Comparison of ENCODE assay signal across 9 mouse cellular contexts in the genomic region with DNA sequence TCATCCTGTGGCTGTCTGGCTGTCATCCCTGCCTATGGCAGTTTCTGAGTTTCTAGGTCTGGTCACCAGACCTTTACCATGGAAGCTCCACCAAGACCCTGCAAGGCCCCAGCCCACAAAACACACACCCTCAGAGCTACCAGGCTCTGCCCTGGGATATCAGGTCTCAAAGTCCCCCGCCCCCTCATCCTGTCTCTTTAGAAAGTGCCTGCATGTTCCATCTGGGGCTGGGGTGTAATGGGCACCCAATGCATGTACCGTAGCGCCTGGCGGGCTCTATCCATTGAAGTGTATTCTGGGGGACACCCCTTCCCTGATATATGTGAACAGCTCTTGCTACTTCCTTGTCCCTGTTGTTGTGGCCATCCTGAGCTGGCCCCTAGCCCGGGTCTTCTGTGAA. TPM values are rescaled to one million over a fixed set of nuclear protein-coding genes. Genes with fewer than 3 reads are reported as not detected.
DNase-seq lines count a peak whose midpoint lies in the region; ATAC-seq and TF ChIP-seq lines count a peak whose summit lies in the region.
"Had no signal": no experiment of that assay in that cellular context is flagged by ENCODE, and none has a peak within 500 bp of the region (broad histone marks: within the 10 kb centered on the region; RNA-seq: fewer than 3 reads in every experiment).

No protein-coding gene starts in this region.

- H3K4me2 ChIP-seq in kidney, postnatal 0 days (ENCODE audit: low read length), result no peak overlapping the region
- no peak overlapping the region for H3K4me2 ChIP-seq in embryonic facial prominence, embryonic 13.5 days
- H3K4me2 ChIP-seq in hindbrain, embryonic 16.5 days (ENCODE audit: low read length), result no peak overlapping the region
- H3K4me2 ChIP-seq in neural tube, embryonic 11.5 days (ENCODE audit: low read depth), result no peak overlapping the region
- no peak overlapping the region for H3K4me2 ChIP-seq in liver, embryonic 12.5 days

- H3K27ac ChIP-seq in kidney, postnatal 0 days, result peak overlapping the region; percentile 81; the same call in 1 of the 2 replicates
- peak overlapping the region; percentile 64; the same call in 1 of the 2 replicates for H3K27ac ChIP-seq in embryonic facial prominence, embryonic 13.5 days
- H3K27ac ChIP-seq in hindbrain, embryonic 16.5 days (ENCODE audit: low read depth, low read length), result peak overlapping the region; percentile 83
- H3K27ac ChIP-seq in neural tube, embryonic 11.5 days (ENCODE audit: low read depth, low read length), result peak overlapping the region; percentile 92
- H3K27ac ChIP-seq in liver, embryonic 12.5 days, result no peak overlapping the region

- H3K9ac ChIP-seq in kidney, postnatal 0 days (ENCODE audit: low read depth, low read length), result no peak overlapping the region
- H3K9ac ChIP-seq in embryonic facial prominence, embryonic 13.5 days, result no peak overlapping the region
- peak overlapping the region; percentile 27; the same call in 1 of the 2 replicates for H3K9ac ChIP-seq in hindbrain, embryonic 16.5 days (ENCODE audit: low read depth, low read length)
- peak overlapping the region; percentile 45 for H3K9ac ChIP-seq in neural tube, embryonic 11.5 days (ENCODE audit: low read length)
- no peak overlapping the region for H3K9ac ChIP-seq in liver, embryonic 12.5 days

- no peaks in the 10 kb centered on the region for H3K9me3 ChIP-seq in kidney, postnatal 0 days (replicated peaks; ENCODE audit: low read length)
- H3K9me3 ChIP-seq in embryonic facial prominence, embryonic 13.5 days, result no peaks in the 10 kb centered on the region
- no peaks in the 10 kb centered on the region for H3K9me3 ChIP-seq in hindbrain, embryonic 16.5 days (ENCODE audit: control insufficient read depth, low read length)
- H3K9me3 ChIP-seq in neural tube, embryonic 11.5 days (ENCODE audit: control insufficient read depth, low read length), result no peaks in the 10 kb centered on the region
- H3K9me3 ChIP-seq in liver, embryonic 12.5 days (replicated peaks), result no peaks in the 10 kb centered on the region

- no peaks in the 10 kb centered on the region for H3K36me3 ChIP-seq in kidney, postnatal 0 days (ENCODE audit: insufficient read depth, low read length)
- no peaks in the 10 kb centered on the region for H3K36me3 ChIP-seq in embryonic facial prominence, embryonic 13.5 days
- H3K36me3 ChIP-seq in hindbrain, embryonic 16.5 days (ENCODE audit: control insufficient read depth, insufficient read depth, low read length), result no peaks in the 10 kb centered on the region
- no peaks in the 10 kb centered on the region for H3K36me3 ChIP-seq in neural tube, embryonic 11.5 days (ENCODE audit: control insufficient read depth, insufficient read depth, low read length)
- no peaks in the 10 kb centered on the region for H3K36me3 ChIP-seq in liver, embryonic 12.5 days

- TF ChIP-seq CTCF in kidney, postnatal 0 days (IDR thresholded peaks at IDR 0.05; ENCODE audit: low read depth), result no peak

- H3K4me3 ChIP-seq in kidney, postnatal 0 days (replicated peaks; ENCODE audit: low read depth, low read length), result no peak overlapping the region
- H3K4me3 ChIP-seq in embryonic facial prominence, embryonic 13.5 days, result no peak overlapping the region
- H3K4me3 ChIP-seq in hindbrain, embryonic 16.5 days (ENCODE audit: low read length), result no peak overlapping the region
- no peak overlapping the region for H3K4me3 ChIP-seq in neural tube, embryonic 11.5 days (ENCODE audit: low read depth, low read length)
- no peak overlapping the region for H3K4me3 ChIP-seq in liver, embryonic 12.5 days

- peaks cover 41% of the 10 kb centered on the region for H3K4me1 ChIP-seq in kidney, postnatal 0 days (replicated peaks; ENCODE audit: insufficient read depth, low read length)
- H3K4me1 ChIP-seq in embryonic facial prominence, embryonic 13.5 days, result peaks cover 39% of the 10 kb centered on the region
- peaks cover 58% of the 10 kb centered on the region for H3K4me1 ChIP-seq in hindbrain, embryonic 16.5 days (ENCODE audit: control insufficient read depth, insufficient read depth, low read depth, low read length)
- peaks cover 56% of the 10 kb centered on the region for H3K4me1 ChIP-seq in neural tube, embryonic 11.5 days (ENCODE audit: control insufficient read depth, insufficient read depth, low read length)
- peaks cover 40% of the 10 kb centered on the region for H3K4me1 ChIP-seq in liver, embryonic 12.5 days

- peak; percentile 31 for DNase-seq in kidney, postnatal 0 days (ENCODE audit: low spot score)
- no peak for DNase-seq in kidney, postnatal 14 days
- DNase-seq in neural tube, embryonic 11.5 days (ENCODE audit: low spot score), result no peak
- DNase-seq in natural killer cell, adult 2 months (ENCODE audit: low spot score in 2 of 2), result no peak
- DNase-seq: adrenal gland, postnatal 10 days had no signal

- no peak for ATAC-seq in kidney, postnatal 0 days (replicated peaks; ENCODE audit: low FRiP score, low read depth)
- no peak for ATAC-seq in embryonic facial prominence, embryonic 13.5 days (ENCODE audit: insufficient number of reproducible peaks, insufficient read depth, low FRiP score, low TSS enrichment, low read depth)
- ATAC-seq in hindbrain, embryonic 16.5 days, result no peak
- ATAC-seq in neural tube, embryonic 11.5 days (ENCODE audit: insufficient read depth, low FRiP score, low TSS enrichment), result no peak
- ATAC-seq in liver, embryonic 12.5 days, result no peak
- ATAC-seq in frontal cortex, adult (ENCODE audit: low TSS enrichment), result no peak

- H3K27me3 ChIP-seq in kidney, postnatal 0 days (ENCODE audit: insufficient read depth, low read length), result no peaks in the 10 kb centered on the region
- no peaks in the 10 kb centered on the region for H3K27me3 ChIP-seq in embryonic facial prominence, embryonic 13.5 days
- no peaks in the 10 kb centered on the region for H3K27me3 ChIP-seq in hindbrain, embryonic 16.5 days (replicated peaks; ENCODE audit: control insufficient read depth, insufficient read depth, low read length)
- no peaks in the 10 kb centered on the region for H3K27me3 ChIP-seq in neural tube, embryonic 11.5 days (ENCODE audit: control insufficient read depth, insufficient read depth, low read length)
- peaks cover 8% of the 10 kb centered on the region; the same call in 1 of the 2 replicates for H3K27me3 ChIP-seq in liver, embryonic 12.5 days (replicated peaks)

- WGBS in kidney, postnatal 0 days, result 78% methylated on average over 5 of the region's 5 CpGs
- 83% methylated on average over 5 of the region's 5 CpGs for WGBS in embryonic facial prominence, embryonic 13.5 days
- 55% methylated on average over 5 of the region's 5 CpGs for WGBS in hindbrain, embryonic 16.5 days
- WGBS in neural tube, embryonic 11.5 days, result 64% methylated on average over 5 of the region's 5 CpGs
- 76% methylated on average over 5 of the region's 5 CpGs for WGBS in liver, embryonic 12.5 days (ENCODE audit: insufficient replicate concordance)

RNA-seq across cellular contexts. Expression of a gene that starts 15.0 kb away (rescaled TPM):
- polyA plus RNA-seq in kidney, postnatal 0 days (2015; fragmentation: Nextera tagmentation; extraction: Ambion mirVana), result 6.3 and 6.8 TPM in 2 replicates
- polyA plus RNA-seq in embryonic facial prominence, embryonic 13.5 days (2015; fragmentation: Nextera tagmentation; extraction: Ambion mirVana), result 12.5 and 13.7 TPM in 2 replicates
- 8.8 and 11.1 TPM in 2 replicates for polyA plus RNA-seq in hindbrain, embryonic 16.5 days (2015; fragmentation: Nextera tagmentation; extraction: Ambion mirVana)
- polyA plus RNA-seq in neural tube, embryonic 11.5 days (2014; fragmentation: Nextera tagmentation; extraction: Ambion mirVana), result 5.8 and 6.6 TPM in 2 replicates
- 19.4 and 20.9 TPM in 2 replicates for polyA plus RNA-seq in liver, embryonic 12.5 days (2016; fragmentation: Nextera tagmentation; extraction: Ambion mirVana)

RNA-seq across cellular contexts. Expression of a gene that starts 20.2 kb away (rescaled TPM):
- polyA plus RNA-seq in kidney, postnatal 0 days (2015; fragmentation: Nextera tagmentation; extraction: Ambion mirVana), result 45.7 and 48.9 TPM in 2 replicates
- 64.5 and 67.3 TPM in 2 replicates for polyA plus RNA-seq in embryonic facial prominence, embryonic 13.5 days (2015; fragmentation: Nextera tagmentation; extraction: Ambion mirVana)
- polyA plus RNA-seq in hindbrain, embryonic 16.5 days (2015; fragmentation: Nextera tagmentation; extraction: Ambion mirVana), result 65.3 and 65.7 TPM in 2 replicates
- 58.8 and 60.0 TPM in 2 replicates for polyA plus RNA-seq in neural tube, embryonic 11.5 days (2014; fragmentation: Nextera tagmentation; extraction: Ambion mirVana)
- 28.4 and 28.5 TPM in 2 replicates for polyA plus RNA-seq in liver, embryonic 12.5 days (2016; fragmentation: Nextera tagmentation; extraction: Ambion mirVana)

RNA-seq across cellular contexts. Expression of a gene that starts 20.2 kb away (rescaled TPM):
- polyA plus RNA-seq in kidney, postnatal 0 days (2015; fragmentation: Nextera tagmentation; extraction: Ambion mirVana), result 57.8 and 61.4 TPM in 2 replicates
- polyA plus RNA-seq in embryonic facial prominence, embryonic 13.5 days (2015; fragmentation: Nextera tagmentation; extraction: Ambion mirVana), result 57.1 and 66.0 TPM in 2 replicates
- polyA plus RNA-seq in hindbrain, embryonic 16.5 days (2015; fragmentation: Nextera tagmentation; extraction: Ambion mirVana), result 52.9 and 54.7 TPM in 2 replicates
- polyA plus RNA-seq in neural tube, embryonic 11.5 days (2014; fragmentation: Nextera tagmentation; extraction: Ambion mirVana), result 53.1 and 53.4 TPM in 2 replicates
- 36.3 and 36.5 TPM in 2 replicates for polyA plus RNA-seq in liver, embryonic 12.5 days (2016; fragmentation: Nextera tagmentation; extraction: Ambion mirVana)

RNA-seq across cellular contexts. Expression of a gene that starts 20.8 kb away (rescaled TPM):
- polyA plus RNA-seq in kidney, postnatal 0 days (2015; fragmentation: Nextera tagmentation; extraction: Ambion mirVana), result 135 and 148 TPM in 2 replicates
- polyA plus RNA-seq in embryonic facial prominence, embryonic 13.5 days (2015; fragmentation: Nextera tagmentation; extraction: Ambion mirVana), result 118 and 135 TPM in 2 replicates
- 1,949 and 2,238 TPM in 2 replicates for polyA plus RNA-seq in hindbrain, embryonic 16.5 days (2015; fragmentation: Nextera tagmentation; extraction: Ambion mirVana)
- polyA plus RNA-seq in neural tube, embryonic 11.5 days (2014; fragmentation: Nextera tagmentation; extraction: Ambion mirVana), result 2,083 and 2,271 TPM in 2 replicates
- 54.1 and 54.6 TPM in 2 replicates for polyA plus RNA-seq in liver, embryonic 12.5 days (2016; fragmentation: Nextera tagmentation; extraction: Ambion mirVana)

Comparison
In these comparisons a context has a peak if more than half of its experiments do, and no peak if none do; other contexts are left out.
1. H3K9ac ChIP-seq: peak in hindbrain, embryonic 16.5 days (single experiment) and neural tube, embryonic 11.5 days (single experiment); none in kidney, postnatal 0 days (single experiment), embryonic facial prominence, embryonic 13.5 days (single experiment) and liver, embryonic 12.5 days (single experiment).